Mouse (Mus musculus): Measurements from ENCODE around the gene Htr3b. TPM values are rescaled to one million over a fixed set of nuclear protein-coding genes. Genes with fewer than 3 reads are reported as not detected.

The Htr3b gene
- total and polyA plus RNA-seq, 2 experiments from 2014 or later, result 0.10 TPM; not detected in 1

DNA sequence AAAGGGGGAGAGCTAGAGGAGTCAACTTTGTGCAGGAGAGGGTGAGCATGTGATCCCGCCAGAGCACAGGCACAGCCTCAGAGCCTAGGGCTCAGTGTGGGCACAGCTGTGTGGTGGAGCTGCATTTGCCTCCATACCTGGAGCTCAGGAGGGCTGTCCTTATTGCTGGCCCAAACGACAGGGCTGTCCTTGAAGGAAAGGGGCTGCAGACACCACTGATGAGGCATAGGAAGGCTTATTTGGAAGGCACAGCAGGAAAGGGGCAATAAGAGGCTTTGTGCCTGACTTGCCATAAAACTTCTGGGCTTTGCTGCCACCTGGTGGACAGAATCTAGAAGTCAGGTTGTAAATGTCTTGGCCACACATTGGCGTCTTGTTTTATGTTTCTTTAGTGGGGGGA is 70.8 kb downstream of the Htr3b start:
- no peak for ATAC-seq (ENCODE audit: low FRiP score)
- H3K9me3 ChIP-seq (ENCODE audit: low read length), result no peaks in the 10 kb centered on the region
- H3K4me2 ChIP-seq (ENCODE audit: low read depth, low read length, poor library complexity, severe bottlenecking), result no peak overlapping the region
- no peak overlapping the region for H3K9ac ChIP-seq (replicated peaks; ENCODE audit: low read length, poor library complexity, severe bottlenecking)
- TF ChIP-seq CTCF (IDR thresholded peaks at IDR 0.05), result peak; percentile 93
- peak; percentile 85 for DNase-seq (ENCODE audit: low spot score)
- H3K4me3 ChIP-seq (ENCODE audit: low read depth, low read length), result no peak overlapping the region
- H3K27me3 ChIP-seq (ENCODE audit: insufficient read depth, low read length), result no peaks in the 10 kb centered on the region; the same call in 1 of the 2 replicates
- H3K4me1 ChIP-seq (ENCODE audit: insufficient read depth, low read length), result no peaks in the 10 kb centered on the region; the same call in 1 of the 2 replicates
- 34% methylated on average over 3 of the region's 3 CpGs for WGBS
- no peaks in the 10 kb centered on the region for H3K36me3 ChIP-seq (ENCODE audit: insufficient read depth, low read length)
- H3K27ac ChIP-seq (ENCODE audit: low read depth, low read length), result no peak overlapping the region

DNA sequence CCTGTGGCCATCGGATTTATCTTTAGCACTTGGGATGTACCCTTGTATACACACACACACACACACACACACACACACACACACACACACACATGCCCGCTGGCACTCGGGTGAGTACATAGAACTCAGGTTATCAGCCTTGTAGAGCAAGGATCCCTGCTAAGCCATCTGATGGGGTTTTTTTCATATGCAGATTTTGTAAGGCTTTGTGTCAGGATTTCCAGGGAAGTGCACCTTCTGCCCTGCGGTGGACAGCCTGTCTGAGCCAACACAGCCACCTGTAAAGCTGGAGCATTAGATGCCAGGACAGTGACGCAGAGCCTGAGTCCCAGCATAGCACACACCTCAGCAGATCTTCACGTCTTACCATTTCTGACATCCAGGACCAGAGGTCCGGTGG is 75.7 kb downstream of the Htr3b start:
- WGBS, result 75% methylated on average over 7 of the region's 7 CpGs
- Histone ChIP-seq H3K9me3 (ENCODE audit: low read length) (no peaks in the 10 kb centered on the region), H3K4me2 (ENCODE audit: low read depth, low read length, poor library complexity, severe bottlenecking) (no peak overlapping the region), H3K36me3 (ENCODE audit: insufficient read depth, low read length) (no peaks in the 10 kb centered on the region), H3K9ac (replicated peaks; ENCODE audit: low read length, poor library complexity, severe bottlenecking) (no peak overlapping the region), H3K27me3 (ENCODE audit: insufficient read depth, low read length) (no peaks in the 10 kb centered on the region), H3K4me3 (ENCODE audit: low read depth, low read length) (no peak overlapping the region), H3K4me1 (ENCODE audit: insufficient read depth, low read length) (no peaks in the 10 kb centered on the region), H3K27ac (ENCODE audit: low read depth, low read length) (no peak overlapping the region)
- ATAC-seq (ENCODE audit: low FRiP score), result no peak
- no peak for TF ChIP-seq CTCF (IDR thresholded peaks at IDR 0.05)
- no peak for DNase-seq (ENCODE audit: low spot score)

Other genes starting within 250 kb of the Htr3b start
- 8.3 and 12.6 TPM in 2 replicates for gene Zbtb16, start 128.8 kb downstream of the Htr3b start, total RNA-seq (2014; rRNA removed)
- 5.5 and 6.1 TPM in 2 replicates for gene Zbtb16, start 128.8 kb downstream of the Htr3b start, polyA plus RNA-seq (2015; fragmentation: Nextera tagmentation; extraction: Ambion mirVana)
- gene Htr3a, start 53.9 kb downstream of the Htr3b start, total RNA-seq (2014; rRNA removed), result 0.93 and 1.4 TPM in 2 replicates
- gene Htr3a, start 53.9 kb downstream of the Htr3b start, polyA plus RNA-seq (2015; fragmentation: Nextera tagmentation; extraction: Ambion mirVana), result 0.54 and 0.72 TPM in 2 replicates
- 21.1 and 28.6 TPM in 2 replicates for gene Usp28, start 20.4 kb upstream of the Htr3b start, total RNA-seq (2014; rRNA removed)
- gene Usp28, start 20.4 kb upstream of the Htr3b start, polyA plus RNA-seq (2015; fragmentation: Nextera tagmentation; extraction: Ambion mirVana), result 11.7 and 16.9 TPM in 2 replicates
- 11.7 and 14.2 TPM in 2 replicates for gene Zw10, start 90.6 kb upstream of the Htr3b start, total RNA-seq (2014; rRNA removed)
- gene Zw10, start 90.6 kb upstream of the Htr3b start, polyA plus RNA-seq (2015; fragmentation: Nextera tagmentation; extraction: Ambion mirVana), result 16.7 and 17.6 TPM in 2 replicates
- gene Tmprss5, start 116.3 kb upstream of the Htr3b start, total RNA-seq (2014; rRNA removed), result 0.22 and 0.80 TPM in 2 replicates
- gene Tmprss5, start 116.3 kb upstream of the Htr3b start, polyA plus RNA-seq (2015; fragmentation: Nextera tagmentation; extraction: Ambion mirVana), result 0.25 and 0.46 TPM in 2 replicates